Mouse (Mus musculus) monocyte, adult 59 days (primary cell): ENCODE data around the gene Hdac6. TPM values are rescaled to one million over a fixed set of nuclear protein-coding genes. Genes with fewer than 3 reads are reported as not detected.

ENCODE experiments used
- total RNA-seq, 2 experiments: library from RNA; stranded (reverse); gene quantifications; one replicate each; pipeline ENCODE4 v1.2.4; 2023

Hdac6 gene
- total RNA-seq, result 10 to 100 TPM in 1 of 2 experiments, 1 to 10 TPM in 1; 8.1 to 11.2 TPM

GRCm38 (mm10) chrX:7947108-7947899 lies at the start of gene Hdac6:
Gene Hdac6 (minus strand): TSS chrX:7947889.

GRCm38 (mm10) chrX:7977892-7978291 lies 30.2 kb upstream of the Hdac6 start, which contains the start of gene Gata1:
Gene Gata1 (minus strand): TSS chrX:7978071.

DNA sequence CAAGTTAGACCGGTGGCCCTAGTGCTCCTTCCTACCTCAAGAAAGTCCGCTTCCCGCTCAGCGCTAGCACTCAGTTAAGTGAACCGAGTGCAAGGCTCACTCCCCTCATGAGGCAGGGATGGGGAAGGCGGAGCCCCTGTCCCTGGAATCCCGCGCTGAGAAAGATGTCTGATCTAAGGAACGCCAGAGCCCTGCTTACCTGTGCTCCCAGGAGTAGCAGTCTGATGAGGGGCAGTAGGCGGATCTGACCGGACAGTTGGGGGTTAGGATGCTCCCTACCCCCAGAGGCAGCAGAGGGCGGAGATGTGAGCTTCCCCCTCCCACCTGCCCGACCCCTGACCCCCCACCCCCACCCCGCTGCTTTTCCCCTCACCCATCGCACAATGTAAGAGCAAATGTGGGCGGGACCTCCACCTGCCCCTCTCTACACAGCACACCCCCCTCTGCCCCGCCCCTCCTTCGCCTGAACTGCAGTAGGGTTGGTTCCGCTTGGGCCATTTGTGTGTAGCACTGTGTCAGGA lies 19.4 kb downstream of the Hdac6 start, which contains the start of gene Eras:
Eras (minus strand) TSS at position 338 of the 521 bp plus-strand sequence.

GRCm38 (mm10) chrX:7919601-7920383 lies 27.9 kb downstream of the Hdac6 start, which contains the start of gene Pcsk1n:
Gene Pcsk1n (plus strand): TSS chrX:7919822.

GRCm38 (mm10) chrX:7909242-7909641 lies 38.4 kb downstream of the Hdac6 start, which contains the start of gene Gm10490:
Gene Gm10490 (plus strand): TSS chrX:7909542.

GRCm38 (mm10) chrX:7907735-7908134 lies 40.0 kb downstream of the Hdac6 start, which contains the start of gene Gm10491:
Gene Gm10491 (minus strand): TSS chrX:7907835.

DNA sequence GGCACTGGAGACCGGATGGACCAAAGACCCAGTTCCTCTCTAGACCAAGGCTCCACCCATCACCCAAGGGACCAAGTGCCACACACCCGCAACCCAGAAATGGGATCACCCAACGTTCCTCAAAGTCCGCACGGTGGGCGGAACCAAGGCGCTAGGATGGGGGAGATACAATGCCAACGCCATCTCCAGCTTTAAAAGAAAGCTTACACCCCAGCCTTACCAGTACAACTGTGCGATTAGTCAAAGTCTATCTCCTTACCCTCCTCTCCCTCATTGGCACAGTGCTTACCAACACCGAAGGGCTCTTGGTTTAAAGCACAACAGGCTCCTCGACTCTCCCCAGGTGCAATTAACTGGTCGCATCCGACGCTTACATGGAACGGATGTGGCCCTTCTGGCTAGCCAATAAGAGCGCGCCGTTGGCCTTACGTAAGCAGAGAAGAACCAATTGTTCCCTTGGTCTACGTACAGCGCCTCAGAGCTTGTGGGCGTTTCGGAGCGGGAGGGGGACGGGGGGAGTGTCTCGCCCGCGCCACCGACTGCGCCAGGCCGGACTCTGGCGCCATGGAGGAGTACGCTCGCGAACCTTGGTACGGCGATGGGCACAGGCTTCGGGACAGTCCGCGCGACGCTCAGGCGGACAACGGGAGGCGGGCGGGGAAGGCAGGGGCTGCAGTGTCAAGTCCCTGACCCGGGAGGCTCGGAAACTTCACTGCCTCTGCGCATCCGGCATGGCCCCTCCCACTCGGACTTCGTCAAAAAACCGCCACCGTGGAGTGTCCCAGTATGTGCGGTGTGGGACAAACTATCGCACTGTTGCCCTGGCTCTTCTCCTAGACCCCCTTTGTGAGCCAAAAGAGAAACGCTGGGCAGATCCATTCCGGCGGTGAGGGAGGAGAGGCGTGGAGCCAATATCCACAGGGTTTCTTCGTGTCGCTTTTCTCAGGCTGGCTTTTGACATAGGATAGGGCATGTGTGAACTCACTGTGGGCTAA lies 48.5 kb downstream of the Hdac6 start, which contains the start of the genes Pqbp1 and Timm17b:
Pqbp1 (minus strand) TSS at position 390 of the 995 bp plus-strand sequence.
Timm17b (plus strand) TSS at position 478 of the 995 bp plus-strand sequence.

DNA sequence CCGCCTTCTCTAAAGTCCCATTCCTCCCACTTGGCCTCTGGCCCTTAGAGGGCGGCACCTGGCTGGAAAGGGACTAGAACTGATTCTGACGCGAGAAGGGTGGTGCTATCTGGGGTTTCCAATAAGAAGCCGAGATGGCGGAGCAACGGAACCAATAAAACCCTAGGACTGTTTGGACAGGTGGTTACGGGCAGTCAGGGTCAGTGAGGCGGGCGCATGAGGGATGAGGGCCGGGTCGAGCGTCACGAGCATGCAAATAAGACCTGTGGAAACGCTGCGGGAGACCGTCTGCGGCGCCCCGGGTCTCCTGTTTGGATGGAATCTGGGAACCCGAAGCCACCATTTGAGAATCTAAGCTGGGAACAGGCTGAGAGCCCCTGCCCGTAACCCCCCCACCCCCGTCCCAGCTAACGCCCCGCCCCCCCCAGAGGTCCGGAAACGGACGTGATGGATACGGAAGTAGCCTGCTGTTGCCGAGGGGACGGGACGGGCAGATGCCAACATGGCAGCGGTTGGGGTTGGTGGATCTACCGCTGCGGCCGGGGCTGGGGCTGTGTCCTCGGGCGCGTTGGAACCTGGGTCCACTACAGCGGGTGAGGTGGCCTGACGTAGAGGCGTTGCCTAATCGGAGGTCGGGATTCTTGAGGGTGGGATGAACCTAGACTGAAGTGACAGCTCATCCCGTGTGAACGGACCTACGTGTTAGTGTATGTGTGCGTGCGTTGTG lies 63.7 kb downstream of the Hdac6 start, which contains the start of gene Slc35a2:
Slc35a2 (plus strand) TSS at position 188 of the 727 bp plus-strand sequence.

Other genes starting within 250 kb of the Hdac6 start
- gene Wdr45, start 233.6 kb downstream of the Hdac6 start, total RNA-seq, result 10 to 100 TPM; 42.0 to 42.8 TPM
- gene Gm45208, start 225.6 kb downstream of the Hdac6 start, total RNA-seq, result not detected
- gene Praf2, start 219.4 kb downstream of the Hdac6 start, total RNA-seq, result 10 to 100 TPM in 1 of 2 experiments, 1 to 10 TPM in 1; 8.2 to 10.6 TPM
- gene Ccdc120, start 197.0 kb downstream of the Hdac6 start, total RNA-seq, result not detected
- gene Tfe3, start 185.3 kb downstream of the Hdac6 start, total RNA-seq, result 100 to 1,000 TPM; 109 to 115 TPM
- 100 to 1,000 TPM; 114 to 122 TPM for gene Gripap1, start 158.1 kb downstream of the Hdac6 start, total RNA-seq
- gene Kcnd1, start 125.6 kb downstream of the Hdac6 start, total RNA-seq, result 1 to 10 TPM; 2.0 to 5.9 TPM
- 100 to 1,000 TPM; 147 to 152 TPM for gene Otud5, start 106.5 kb downstream of the Hdac6 start, total RNA-seq
- 1 to 10 TPM; 7.1 to 7.2 TPM for gene Pim2, start 69.6 kb downstream of the Hdac6 start, total RNA-seq
- 10 to 100 TPM; 30.2 to 34.2 TPM for gene Slc35a2, start 63.9 kb downstream of the Hdac6 start, total RNA-seq
- 10 to 100 TPM; 40.6 to 46.7 TPM for gene Pqbp1, start 48.6 kb downstream of the Hdac6 start, total RNA-seq
- 10 to 100 TPM; 28.4 to 31.2 TPM for gene Timm17b, start 48.5 kb downstream of the Hdac6 start, total RNA-seq
- gene Gm10491, start 40.1 kb downstream of the Hdac6 start, total RNA-seq, result not detected
- gene Gm10490, start 38.3 kb downstream of the Hdac6 start, total RNA-seq, result not detected
- gene Pcsk1n, start 28.1 kb downstream of the Hdac6 start, total RNA-seq, result not detected
- gene Eras, start 19.3 kb downstream of the Hdac6 start, total RNA-seq, result not detected
- gene Gata1, start 30.2 kb upstream of the Hdac6 start, total RNA-seq, result not detected
- gene Glod5, start 70.6 kb upstream of the Hdac6 start, total RNA-seq, result not detected
- 10 to 100 TPM; 13.8 to 15.7 TPM for gene Suv39h1, start 126.9 kb upstream of the Hdac6 start, total RNA-seq
- gene Was, start 142.6 kb upstream of the Hdac6 start, total RNA-seq, result 100 to 1,000 TPM; 141 to 157 TPM
- gene Wdr13, start 185.0 kb upstream of the Hdac6 start, total RNA-seq, result 10 to 100 TPM; 72.2 to 76.7 TPM
- 100 to 1,000 TPM; 328 to 382 TPM for gene Rbm3, start 198.0 kb upstream of the Hdac6 start, total RNA-seq
- gene Tbc1d25, start 228.3 kb upstream of the Hdac6 start, total RNA-seq, result 1 to 10 TPM; 6.5 to 8.6 TPM
- 10 to 100 TPM; 57.5 to 62.4 TPM for gene Ebp, start 245.6 kb upstream of the Hdac6 start, total RNA-seq